ENCODE assay signal across 9 mouse cellular contexts in the genomic region with DNA sequence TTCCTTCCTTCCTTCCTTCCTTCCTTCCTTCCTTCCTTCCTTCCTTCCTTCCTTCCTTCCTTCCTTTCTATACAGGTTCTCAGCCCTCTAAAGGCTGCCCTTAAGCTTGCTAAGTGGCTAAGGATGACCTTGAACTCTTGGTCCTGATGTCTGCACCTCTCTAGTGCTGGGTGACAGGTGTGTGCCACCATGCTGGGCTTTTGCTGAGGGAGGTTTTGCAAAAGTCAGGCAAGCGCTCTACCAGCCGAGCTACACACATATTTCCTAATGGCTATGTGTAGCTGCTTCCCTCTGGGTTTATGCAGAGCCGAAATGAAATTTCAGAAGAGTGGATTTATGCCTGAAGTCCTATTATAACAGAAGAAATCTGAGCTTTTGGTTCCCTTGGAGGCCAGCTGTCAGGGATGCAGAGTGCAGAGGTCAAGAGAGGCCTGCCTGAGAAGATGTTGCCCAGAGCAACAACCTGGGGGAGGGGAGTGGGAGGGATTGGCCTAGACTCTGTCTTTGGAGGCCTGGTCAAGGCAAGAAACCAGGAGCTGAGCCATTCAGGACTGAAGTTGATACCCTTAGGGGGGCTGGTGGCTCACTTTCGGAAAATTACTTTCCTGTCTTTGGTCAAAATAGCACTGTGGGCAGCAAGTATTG. TPM values are rescaled to one million over a fixed set of nuclear protein-coding genes. Genes with fewer than 3 reads are reported as not detected.
DNase-seq lines count a peak whose midpoint lies in the region; ATAC-seq and TF ChIP-seq lines count a peak whose summit lies in the region.
"Had no signal": no experiment of that assay in that cellular context is flagged by ENCODE, and none has a peak within 500 bp of the region (broad histone marks: within the 10 kb centered on the region; RNA-seq: fewer than 3 reads in every experiment).

No protein-coding gene starts in this region.

- 61% methylated on average over 4 of the region's 4 CpGs for WGBS in lung, embryonic 14.5 days
- WGBS in forebrain, embryonic 14.5 days, result 75% methylated on average over 4 of the region's 4 CpGs
- 51% methylated on average over 4 of the region's 4 CpGs for WGBS in kidney, embryonic 15.5 days
- WGBS in neural tube, embryonic 12.5 days, result 31% methylated on average over 4 of the region's 4 CpGs

- no peaks in the 10 kb centered on the region for H3K9me3 ChIP-seq in lung, embryonic 14.5 days (ENCODE audit: low read depth, low read length)
- H3K9me3 ChIP-seq in forebrain, embryonic 14.5 days (replicated peaks; ENCODE audit: control insufficient read depth, low read length), result no peaks in the 10 kb centered on the region
- H3K9me3 ChIP-seq in kidney, embryonic 15.5 days (replicated peaks), result no peaks in the 10 kb centered on the region
- no peaks in the 10 kb centered on the region for H3K9me3 ChIP-seq in neural tube, embryonic 12.5 days
- H3K9me3 ChIP-seq: liver, embryonic 15.5 days had no signal

- peak overlapping the region; percentile 2; the same call in 1 of the 2 replicates for H3K9ac ChIP-seq in lung, embryonic 14.5 days
- no peak overlapping the region for H3K9ac ChIP-seq in forebrain, embryonic 14.5 days (ENCODE audit: low read length)
- no peak overlapping the region for H3K9ac ChIP-seq in kidney, embryonic 15.5 days
- H3K9ac ChIP-seq in neural tube, embryonic 12.5 days, result no peak overlapping the region
- H3K9ac ChIP-seq: liver, embryonic 15.5 days had no signal

- H3K4me1 ChIP-seq in lung, embryonic 14.5 days (ENCODE audit: insufficient read depth), result peaks cover 26% of the 10 kb centered on the region
- H3K4me1 ChIP-seq in forebrain, embryonic 14.5 days (ENCODE audit: control insufficient read depth, insufficient read depth, low read length), result peaks cover 20% of the 10 kb centered on the region
- peaks cover 65% of the 10 kb centered on the region for H3K4me1 ChIP-seq in kidney, embryonic 15.5 days
- H3K4me1 ChIP-seq in neural tube, embryonic 12.5 days, result peaks cover 40% of the 10 kb centered on the region
- H3K4me1 ChIP-seq: liver, embryonic 15.5 days had no signal

- H3K27ac ChIP-seq in lung, embryonic 14.5 days (ENCODE audit: low read depth), result peak overlapping the region; percentile 91
- 0 out of 2 replicates have a peak overlapping the region, but pooled peaks have one; percentile 22 for H3K27ac ChIP-seq in forebrain, embryonic 14.5 days (ENCODE audit: low read depth, low read length)
- peak overlapping the region; percentile 90 for H3K27ac ChIP-seq in kidney, embryonic 15.5 days
- H3K27ac ChIP-seq in neural tube, embryonic 12.5 days, result peak overlapping the region; percentile 38; the same call in 1 of the 2 replicates

- H3K27me3 ChIP-seq in lung, embryonic 14.5 days (ENCODE audit: insufficient read depth, low read length), result no peaks in the 10 kb centered on the region
- H3K27me3 ChIP-seq in forebrain, embryonic 14.5 days (replicated peaks; ENCODE audit: control insufficient read depth, insufficient read depth, low read length), result 0 out of 2 replicates have a peak, but pooled peaks cover 7% of the 10 kb centered on the region
- H3K27me3 ChIP-seq in kidney, embryonic 15.5 days, result no peaks in the 10 kb centered on the region
- H3K27me3 ChIP-seq in neural tube, embryonic 12.5 days (replicated peaks), result peaks cover 2% of the 10 kb centered on the region; the same call in 1 of the 2 replicates
- H3K27me3 ChIP-seq: liver, embryonic 15.5 days had no signal

- ATAC-seq in lung, embryonic 14.5 days (ENCODE audit: insufficient read depth), result no peak
- no peak for ATAC-seq in forebrain, embryonic 14.5 days
- ATAC-seq in kidney, embryonic 15.5 days (replicated peaks; ENCODE audit: low FRiP score), result peak; percentile 41; the same call in 1 of the 2 replicates
- no peak for ATAC-seq in neural tube, embryonic 12.5 days (ENCODE audit: low FRiP score, low read depth)
- ATAC-seq in monocyte, adult 5-6 weeks (replicated peaks; ENCODE audit: insufficient number of reproducible peaks, low FRiP score, low TSS enrichment, poor library complexity, severe bottlenecking), result no peak

- H3K4me3 ChIP-seq in lung, embryonic 14.5 days (ENCODE audit: low read depth, low read length), result no peak overlapping the region
- no peak overlapping the region for H3K4me3 ChIP-seq in forebrain, embryonic 14.5 days (ENCODE audit: low read depth, low read length)
- H3K4me3 ChIP-seq in kidney, embryonic 15.5 days (replicated peaks), result no peak overlapping the region
- no peak overlapping the region for H3K4me3 ChIP-seq in neural tube, embryonic 12.5 days
- H3K4me3 ChIP-seq: liver, embryonic 15.5 days had no signal

- TF ChIP-seq CTCF in lung, embryonic 14.5 days (IDR thresholded peaks at IDR 0.05; ENCODE audit: low read depth), result no peak

- DNase-seq in lung, embryonic 14.5 days, result peak; percentile 40
- DNase-seq in lung, postnatal 10 days, result no peak
- no peak for DNase-seq in forebrain, embryonic 14.5 days (ENCODE audit: low spot score)
- no peak for DNase-seq in frontal cortex, adult 2 months (ENCODE audit: extremely low spot score in 1 of 2, low spot score in 1 of 2)
- DNase-seq in frontal cortex, postnatal 14 days (ENCODE audit: low spot score in 2 of 2), result no peak

- H3K36me3 ChIP-seq in lung, embryonic 14.5 days (ENCODE audit: insufficient read depth), result no peaks in the 10 kb centered on the region
- no peaks in the 10 kb centered on the region for H3K36me3 ChIP-seq in forebrain, embryonic 14.5 days (ENCODE audit: control insufficient read depth, insufficient read depth, low read length)
- no peaks in the 10 kb centered on the region for H3K36me3 ChIP-seq in kidney, embryonic 15.5 days
- no peaks in the 10 kb centered on the region for H3K36me3 ChIP-seq in neural tube, embryonic 12.5 days
- H3K36me3 ChIP-seq: liver, embryonic 15.5 days had no signal

- no peak overlapping the region for H3K4me2 ChIP-seq in lung, embryonic 14.5 days
- H3K4me2 ChIP-seq in forebrain, embryonic 14.5 days (ENCODE audit: low read length), result no peak overlapping the region
- no peak overlapping the region for H3K4me2 ChIP-seq in kidney, embryonic 15.5 days
- 0 out of 2 replicates have a peak overlapping the region, but pooled peaks have one; percentile 12 for H3K4me2 ChIP-seq in neural tube, embryonic 12.5 days (replicated peaks)
- H3K4me2 ChIP-seq: liver, embryonic 15.5 days had no signal

RNA-seq across cellular contexts. Expression of gene Sulf2, which starts 24.1 kb away (rescaled TPM):
- polyA plus RNA-seq in lung, embryonic 14.5 days (2014; fragmentation: Nextera tagmentation; extraction: Ambion mirVana), result 51.1 and 57.6 TPM in 2 replicates
- polyA plus RNA-seq in forebrain, embryonic 14.5 days (2014; fragmentation: Nextera tagmentation; extraction: Ambion mirVana), result 33.2 and 40.1 TPM in 2 replicates
- polyA plus RNA-seq in kidney, embryonic 15.5 days (2015; fragmentation: Nextera tagmentation; extraction: Ambion mirVana), result 61.0 and 65.3 TPM in 2 replicates
- 144 and 152 TPM in 2 replicates for polyA plus RNA-seq in neural tube, embryonic 12.5 days (2016; fragmentation: Nextera tagmentation; extraction: Ambion mirVana)
- polyA plus RNA-seq in frontal cortex, adult 2 months (2012; rRNA removed), result 52.1 and 61.0 TPM in 2 replicates
- total RNA-seq in monocyte, adult 5-6 weeks (2017), result 20.9 to 75.7 TPM (median 27.3 TPM) in 3 replicates

Comparison
In these comparisons a context has a peak if more than half of its experiments do, and no peak if none do; other contexts are left out.
1. H3K27ac ChIP-seq: peak in every context shown above with its lines; median percentile 91 in lung, embryonic 14.5 days; 90 in kidney, embryonic 15.5 days; 38 in neural tube, embryonic 12.5 days; 22 in forebrain, embryonic 14.5 days.